Mouse (Mus musculus): ENCODE measurements around the gene Mturn.

Mturn gene

DNA sequence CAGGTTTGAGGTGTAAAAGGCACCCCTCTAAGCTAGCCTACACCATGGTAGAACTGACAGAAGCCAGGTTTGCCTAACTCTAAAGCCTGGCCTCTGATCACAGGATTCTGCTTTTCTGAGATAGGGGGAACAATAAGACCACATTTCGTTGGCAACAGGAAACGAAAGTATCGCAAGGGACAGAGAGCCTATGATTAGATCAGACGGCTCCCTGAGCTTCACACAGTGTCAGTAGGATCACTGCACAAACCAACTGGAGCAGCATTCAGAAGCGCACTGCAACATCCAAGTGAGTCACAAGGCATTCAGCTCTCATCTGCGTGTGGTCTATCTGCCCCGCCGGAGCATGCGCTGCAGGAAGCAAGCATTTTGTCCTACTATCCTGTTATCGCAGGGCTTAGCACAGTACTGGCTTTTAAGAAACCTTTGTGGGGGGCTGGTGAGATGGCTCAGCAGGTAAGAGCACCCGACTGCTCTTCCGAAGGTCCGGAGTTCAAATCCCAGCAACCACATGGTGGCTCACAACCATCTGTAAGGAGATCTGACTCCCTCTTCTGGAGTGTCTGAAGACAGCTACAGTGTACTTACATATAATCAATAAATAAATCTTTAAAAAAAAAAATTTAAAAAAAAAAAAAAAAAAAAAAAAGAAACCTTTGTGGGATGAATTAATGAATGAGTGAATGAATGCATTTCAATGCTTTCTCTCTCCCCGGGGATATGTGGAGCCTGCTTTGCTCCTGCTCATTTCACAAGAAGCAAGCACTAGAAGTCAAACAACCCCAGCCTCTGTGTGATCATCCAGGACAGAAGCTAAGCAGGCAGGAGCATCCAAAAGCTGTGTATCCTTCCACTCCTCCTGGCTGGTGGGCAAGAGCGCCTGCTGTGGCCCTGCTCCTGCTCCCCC is 37.6 kb downstream of the Mturn start:
- POLR2A ChIA-PET = interaction anchor here in 3 of 4 experiments (0.6 to 1.2 kb wide), 6 partner anchors 10 to 1630 kb away, joined by 3 to 6 read pairs (median 4); no protein-coding TSS in a partner anchor
- CTCF ChIA-PET = interaction anchor here in 2 of 4 experiments (0.6 to 0.7 kb wide), 2 partner anchors 86 to 801 kb away, joined by 8 to 15 read pairs; no protein-coding TSS in a partner anchor

DNA sequence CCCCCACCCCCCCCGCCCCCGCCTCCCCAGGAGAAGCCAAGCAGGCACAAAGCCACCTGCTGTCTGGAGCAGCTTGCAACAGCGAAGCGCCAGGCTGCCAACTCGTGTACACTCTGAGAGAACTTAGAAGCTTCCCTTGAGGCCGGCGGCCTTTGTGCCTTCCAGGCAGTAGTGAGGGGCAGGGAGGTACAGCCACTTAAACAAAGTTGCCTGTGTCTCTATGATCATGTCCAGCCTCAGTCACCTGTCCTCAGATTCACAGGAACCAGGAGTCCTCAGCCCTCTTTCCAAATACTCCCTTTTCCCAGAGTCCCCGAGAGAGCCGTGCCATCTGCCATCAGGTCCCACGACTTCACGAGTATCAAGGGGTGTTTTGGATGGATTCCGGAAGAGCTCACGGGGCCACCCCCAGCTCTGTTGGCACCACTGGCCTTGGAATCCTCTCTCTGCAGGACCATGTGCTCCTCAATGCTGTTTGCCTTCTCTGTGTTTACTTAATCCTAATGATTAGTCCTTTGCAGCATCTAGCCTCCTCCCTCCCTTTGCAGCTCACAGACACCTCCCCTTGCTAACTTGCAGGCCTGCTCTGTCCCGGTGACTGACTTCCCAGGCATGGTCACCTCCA is 38.4 kb downstream of the Mturn start:
- ChIA-PET CTCF (no interaction called here), POLR2A (interaction anchor here in 2 of 4 experiments (0.7 to 1.2 kb wide), 4 partner anchors 11 to 432 kb away, joined by 3 to 6 read pairs (median 5); no protein-coding TSS in a partner anchor)

DNA sequence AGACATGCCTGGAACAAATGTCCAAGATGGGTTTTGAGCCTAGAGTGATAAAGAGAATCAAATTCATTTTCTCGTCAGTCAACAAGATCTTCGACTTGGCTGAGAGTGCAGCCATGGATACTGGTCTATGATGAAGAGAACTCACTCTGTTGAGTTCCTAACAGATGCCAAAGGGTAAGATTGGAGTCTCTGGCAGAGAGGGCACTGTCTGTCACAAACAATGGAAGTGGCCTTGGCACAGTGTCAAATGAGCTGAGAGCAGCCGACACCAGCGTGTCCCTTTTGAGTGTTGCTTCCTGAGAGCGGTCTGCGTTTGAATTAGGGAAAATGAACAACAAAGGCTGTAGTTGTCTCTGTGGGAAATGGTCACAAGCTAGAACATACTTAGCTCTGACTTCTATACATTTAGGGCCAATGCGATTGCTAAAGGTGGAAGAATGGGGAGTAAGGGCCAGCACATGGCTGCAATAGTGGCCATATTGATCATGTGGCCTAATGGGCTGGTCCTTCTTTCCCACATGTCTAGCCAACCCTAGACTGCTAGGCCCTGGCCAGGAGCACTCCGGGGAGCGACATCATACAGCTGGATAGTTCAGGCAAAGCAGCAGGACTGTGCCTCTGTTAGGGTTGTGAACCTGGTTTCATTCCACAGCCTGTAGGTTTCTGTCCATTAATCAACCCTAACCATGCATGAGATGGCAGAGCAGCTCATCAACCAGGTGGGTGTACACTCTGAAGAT is 39.3 kb downstream of the Mturn start:
- POLR2A ChIA-PET = interaction anchor here in 1 of 4 experiments (1.2 to 1.4 kb wide), 2 partner anchors 18 to 24 kb away, joined by 5 to 6 read pairs; no protein-coding TSS in a partner anchor

DNA sequence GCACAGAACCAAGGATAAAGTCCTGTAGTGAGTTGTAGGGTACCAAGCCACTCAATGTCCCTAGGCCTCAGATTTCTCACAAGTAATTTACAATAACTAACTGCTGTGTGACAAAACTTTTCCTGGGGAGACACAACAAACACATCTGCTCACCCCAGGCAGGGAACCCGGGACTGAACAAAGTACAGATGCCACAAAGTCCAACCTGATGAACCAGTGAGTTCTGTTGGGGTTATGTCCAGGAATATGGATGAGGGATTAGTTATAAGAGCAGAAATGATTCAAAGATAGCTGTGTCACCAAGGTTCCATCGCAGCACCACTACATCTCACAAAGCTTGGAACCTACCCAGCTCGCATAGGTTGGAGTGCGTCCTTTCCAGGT is 39.8 kb downstream of the Mturn start:
- ChIA-PET CTCF (interaction anchor here in 1 of 4 experiments (0.7 kb wide), 1 partner anchor 39 kb away, joined by 4 read pairs; no protein-coding TSS in a partner anchor), POLR2A (interaction anchor here in 1 of 4 experiments (1.4 kb wide), 1 partner anchor 18 kb away, joined by 5 read pairs; no protein-coding TSS in a partner anchor)

More for the DNA sequence above, 39.3 kb downstream of the Mturn start:
- CTCF ChIA-PET = interaction anchor here in 1 of 4 experiments (0.6 kb wide), 1 partner anchor 359 kb away, joined by 4 read pairs; no protein-coding TSS in a partner anchor

GRCm38 (mm10) chr6:54726309-54726708 is 44.9 kb downstream of the Mturn start:
- ChIA-PET CTCF (interaction anchor here in 1 of 4 experiments (0.6 to 0.7 kb wide), 2 partner anchors 140 to 451 kb away, joined by 3 read pairs; no protein-coding TSS in a partner anchor), POLR2A (interaction anchor here in 1 of 4 experiments (1.4 kb wide), 1 partner anchor 18 kb away, joined by 3 read pairs; no protein-coding TSS in a partner anchor)

DNA sequence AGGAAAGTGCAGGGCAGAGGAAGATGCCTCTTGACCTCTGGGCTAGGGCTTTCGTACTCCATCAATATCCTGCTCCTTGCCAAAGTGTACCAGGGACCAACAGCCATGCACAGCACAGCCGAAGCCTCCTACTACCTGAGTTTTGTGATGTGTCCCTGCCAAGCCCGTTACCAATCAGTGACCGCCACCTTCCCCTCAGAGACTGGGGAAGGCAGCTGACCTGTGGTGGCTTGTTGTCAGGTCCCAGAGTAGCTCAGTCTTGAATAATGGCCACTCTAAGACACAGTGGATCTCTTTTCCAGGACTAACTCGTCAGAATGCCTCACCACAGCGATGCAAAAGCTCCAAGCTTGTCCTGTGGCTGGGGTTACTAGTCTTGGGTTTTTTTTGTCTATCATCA is 45.4 kb downstream of the Mturn start:
- POLR2A ChIA-PET = no interaction called here
- CTCF ChIA-PET = interaction anchor here in 1 of 4 experiments (0.6 to 0.7 kb wide), 2 partner anchors 141 to 452 kb away, joined by 3 read pairs; no protein-coding TSS in a partner anchor

DNA sequence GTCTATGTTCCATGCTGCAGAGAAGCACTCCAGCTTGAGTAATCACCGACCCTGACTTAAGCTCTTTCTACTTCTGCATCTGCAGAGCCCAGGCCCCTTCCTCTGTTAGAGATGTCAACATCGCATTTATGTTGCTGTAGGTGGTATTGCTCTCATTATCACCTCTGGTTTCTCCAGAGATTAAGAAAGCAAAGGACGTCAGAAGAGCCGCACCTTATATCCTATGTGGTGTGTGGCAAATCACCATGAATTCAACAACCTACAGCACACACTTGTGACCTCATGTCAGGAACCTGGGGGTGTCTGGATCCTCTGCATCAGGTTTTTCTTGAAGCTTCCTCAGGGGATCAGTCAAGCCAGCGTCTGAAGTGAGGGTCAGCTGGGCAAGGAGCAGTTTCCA is 46.0 kb downstream of the Mturn start:
- ChIA-PET CTCF (no interaction called here), POLR2A (interaction anchor here in 1 of 4 experiments (0.6 to 1.3 kb wide), 2 partner anchors 89 to 106 kb away, joined by 3 read pairs; partner anchors contain the start of gene Znrf2)

GRCm38 (mm10) chr6:54729451-54730105 is 48.2 kb downstream of the Mturn start:
- CTCF ChIA-PET = interaction anchor here in 2 of 4 experiments (0.6 to 0.7 kb wide), 2 partner anchors 26 to 482 kb away, joined by 3 to 4 read pairs; no protein-coding TSS in a partner anchor
- POLR2A ChIA-PET = no interaction called here

DNA sequence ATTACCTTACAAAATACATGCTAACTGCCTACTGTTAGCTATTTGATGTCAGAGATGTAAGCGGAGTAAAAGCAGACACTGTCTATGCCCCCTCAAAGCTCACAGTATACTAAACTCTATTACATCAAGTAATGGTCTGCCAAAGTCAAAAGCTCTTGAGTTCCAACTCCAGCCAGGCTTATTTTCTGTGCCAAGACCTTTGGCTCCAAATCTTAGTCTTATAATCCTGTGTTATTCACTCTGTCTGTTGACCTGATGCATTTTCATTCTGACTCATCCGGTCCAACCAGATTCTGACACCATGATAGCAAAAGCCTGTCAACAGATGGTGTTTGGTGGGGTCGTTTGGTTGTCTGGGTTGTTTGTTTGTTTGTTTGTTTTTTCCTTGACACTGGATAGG is 50.3 kb downstream of the Mturn start:
- POLR2A ChIA-PET = no interaction called here

DNA sequence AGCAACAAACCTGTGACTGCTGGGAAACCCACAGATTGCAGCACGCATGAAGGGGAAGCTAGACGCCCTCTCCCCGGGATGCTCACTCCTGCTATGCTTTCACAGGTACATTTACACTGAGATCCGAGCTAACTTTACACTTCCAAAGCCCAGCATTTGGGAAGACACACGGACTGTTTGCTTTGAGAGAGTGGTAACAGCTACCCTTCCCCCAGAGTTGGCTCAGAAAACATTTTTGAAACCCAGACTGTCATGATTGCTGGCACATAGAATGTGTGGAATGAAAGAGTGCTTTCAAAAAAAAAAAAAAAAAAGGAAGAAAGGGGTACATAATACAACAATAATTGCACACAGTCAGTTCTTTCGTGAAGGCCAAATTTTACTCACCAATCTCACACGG is 51.3 kb downstream of the Mturn start:
- ChIA-PET CTCF (interaction anchor here in 1 of 4 experiments (0.7 kb wide), 2 partner anchors 233 to 709 kb away, joined by 3 to 5 read pairs; no protein-coding TSS in a partner anchor), POLR2A (no interaction called here)

More for the DNA sequence above, 50.3 kb downstream of the Mturn start:
- CTCF ChIA-PET = no interaction called here

GRCm38 (mm10) chr6:54736126-54736525 is 54.7 kb downstream of the Mturn start:
- ChIA-PET CTCF (interaction anchor here in 1 of 4 experiments (0.6 kb wide), 1 partner anchor 12 kb away, joined by 3 read pairs; no protein-coding TSS in a partner anchor), POLR2A (no interaction called here)

GRCm38 (mm10) chr6:54737255-54737654 is 55.8 kb downstream of the Mturn start:
- ChIA-PET CTCF (interaction anchor here in 2 of 4 experiments (0.5 to 0.6 kb wide), 3 partner anchors 620 to 1767 kb away, joined by 3 read pairs; no protein-coding TSS in a partner anchor), POLR2A (interaction anchor here in 1 of 4 experiments (0.6 kb wide), 1 partner anchor 112 kb away, joined by 12 read pairs; no protein-coding TSS in a partner anchor)

- ChIA-PET CTCF (interaction anchor here in 1 of 4 experiments (0.6 kb wide), 1 partner anchor 620 kb away, joined by 3 read pairs; no protein-coding TSS in a partner anchor), POLR2A (interaction anchor here in 1 of 4 experiments (0.6 kb wide), 1 partner anchor 112 kb away, joined by 12 read pairs; no protein-coding TSS in a partner anchor)
Measured at GRCm38 (mm10) chr6:54737684-54738083, 56.3 kb downstream of the Mturn start.

DNA sequence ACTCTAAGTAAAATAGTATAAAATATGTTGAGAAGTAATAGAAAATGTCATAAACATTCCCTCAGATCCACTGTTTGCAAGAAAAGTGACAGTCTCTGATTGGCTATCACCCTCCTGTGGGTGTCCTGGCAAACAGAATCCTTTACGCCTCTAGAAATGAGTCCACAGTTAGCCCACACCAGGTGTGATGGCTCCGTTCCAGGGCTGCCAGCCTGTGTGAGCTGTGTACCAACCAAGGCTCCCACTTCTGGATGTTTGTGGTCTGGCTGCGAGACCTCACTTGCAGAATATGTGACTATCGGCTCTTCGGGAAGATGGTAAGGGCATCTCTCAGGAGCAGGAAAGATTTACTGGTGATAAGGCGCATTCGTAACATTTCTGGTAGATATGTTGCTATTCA is 67.6 kb downstream of the Mturn start:
- CTCF ChIA-PET = no interaction called here
- POLR2A ChIA-PET = interaction anchor here in 1 of 4 experiments (1.2 kb wide), 1 partner anchor 67 kb away, joined by 3 read pairs; no protein-coding TSS in a partner anchor

DNA sequence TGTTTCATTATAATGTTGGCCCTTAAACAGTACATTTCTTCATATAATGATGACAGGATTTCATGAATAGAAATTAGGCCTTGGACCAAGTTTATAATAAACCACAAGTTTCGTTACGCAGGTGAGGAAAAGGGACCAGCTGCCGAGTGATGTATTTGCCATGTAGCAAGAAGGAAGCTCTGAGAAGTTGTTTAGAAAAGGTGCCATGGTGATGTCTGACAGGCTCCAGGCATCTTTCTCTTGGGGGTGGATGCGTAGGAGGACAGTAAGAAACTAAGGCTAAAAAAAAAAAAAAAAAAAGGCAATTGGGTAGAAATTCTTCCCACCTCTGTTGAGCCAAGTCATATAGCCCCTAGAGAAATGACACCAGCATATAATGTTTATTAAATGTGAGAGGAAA is 70.2 kb downstream of the Mturn start:
- CTCF ChIA-PET = no interaction called here
- POLR2A ChIA-PET = interaction anchor here in 1 of 4 experiments (0.6 kb wide), 1 partner anchor 50 kb away, joined by 3 read pairs; no protein-coding TSS in a partner anchor

DNA sequence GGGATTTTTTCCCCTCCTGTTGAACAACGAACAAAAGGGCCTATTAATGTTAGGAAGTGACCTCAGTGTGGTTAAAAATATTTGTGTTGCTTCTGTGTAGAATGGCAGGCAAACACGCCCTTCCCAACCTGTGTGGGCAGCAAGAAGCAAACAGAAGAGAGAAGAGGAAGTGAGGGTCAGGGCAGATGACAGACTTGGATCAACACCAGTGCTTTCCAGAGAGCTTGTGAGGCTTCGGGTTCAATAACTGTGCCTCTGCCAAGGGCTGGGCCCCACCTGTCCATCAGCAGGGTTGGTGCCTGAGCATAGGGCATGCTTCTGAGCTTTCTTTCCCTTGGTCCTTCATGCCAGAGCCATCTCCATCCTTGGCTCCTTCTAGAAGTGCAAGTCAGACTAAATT is 70.7 kb downstream of the Mturn start:
- ChIA-PET POLR2A (interaction anchor here in 1 of 4 experiments (0.6 kb wide), 1 partner anchor 50 kb away, joined by 3 read pairs; no protein-coding TSS in a partner anchor), CTCF (no interaction called here)
